Mouse (Mus musculus): ENCODE results near the gene Sept9. TPM values are rescaled to one million over a fixed set of nuclear protein-coding genes. Genes with fewer than 3 reads are reported as not detected.
A peak's percentile ranks its signal among the peaks of the same experiment; 100 is the strongest.

Gene Sept9
- polyA plus RNA-seq, 1 experiment from 2014 or later = 202 TPM

DNA sequence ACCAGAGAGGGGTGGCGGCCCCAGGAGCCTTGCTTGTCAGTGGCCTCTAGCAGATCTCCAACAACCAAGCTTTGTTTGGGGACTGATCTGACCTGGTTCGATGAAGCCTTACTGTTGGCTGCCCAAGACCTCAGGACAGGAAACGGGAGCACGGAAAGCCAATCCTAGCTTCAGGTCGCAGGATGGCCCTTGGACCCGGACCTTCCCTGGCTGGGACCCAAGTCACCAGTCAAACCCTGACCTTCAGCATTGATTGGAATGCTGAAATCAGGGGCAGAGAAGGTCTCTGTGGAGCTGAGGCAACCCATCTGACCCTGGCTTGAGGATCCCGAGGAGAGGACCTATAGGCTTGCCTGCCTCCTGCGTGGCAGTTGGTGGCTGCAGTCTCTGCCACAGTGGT, 5.1 kb downstream of the Sept9 start:
- H3K36me3 ChIP-seq = no peaks in the 10 kb centered on the region
- H3K4me2 ChIP-seq = no peak overlapping the region
- peaks cover 69% of the 10 kb centered on the region for H3K4me1 ChIP-seq
- H3K4me3 ChIP-seq = no peak overlapping the region
- peak overlapping the region; percentile 39; the same call in 1 of the 2 replicates for H3K27ac ChIP-seq
- 72% methylated on average over 8 of the region's 8 CpGs for WGBS
- ATAC-seq (ENCODE audit: insufficient number of reproducible peaks, insufficient read depth, low FRiP score, low TSS enrichment, low read depth) = no peak
- H3K27me3 ChIP-seq = peaks cover 33% of the 10 kb centered on the region
- H3K9ac ChIP-seq = peak overlapping the region; percentile 27; the same call in 1 of the 2 replicates
- no peaks in the 10 kb centered on the region for H3K9me3 ChIP-seq

DNA sequence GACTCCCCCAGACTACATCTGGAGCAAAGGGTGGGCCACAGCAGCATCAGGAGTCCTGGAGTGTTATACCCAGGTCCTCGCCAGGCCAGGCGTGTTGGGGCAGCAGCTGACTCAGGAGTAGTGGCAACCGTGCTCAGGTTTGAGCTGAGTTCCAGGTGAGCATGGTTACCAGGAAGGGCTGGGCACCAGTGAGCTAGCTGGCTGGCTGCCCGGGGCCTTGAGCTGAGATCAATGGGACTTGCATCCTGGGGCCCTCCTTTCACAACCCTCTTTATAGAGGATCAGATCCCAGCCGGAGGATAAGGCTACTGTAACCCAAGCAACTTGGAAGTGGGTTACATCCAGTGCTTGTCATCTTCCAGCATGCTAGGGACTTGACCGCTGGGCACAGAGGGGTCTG, 5.6 kb downstream of the Sept9 start:
- peaks cover 65% of the 10 kb centered on the region for H3K4me1 ChIP-seq
- H3K9me3 ChIP-seq = no peaks in the 10 kb centered on the region
- H3K27me3 ChIP-seq = peaks cover 28% of the 10 kb centered on the region
- H3K9ac ChIP-seq = no peak overlapping the region
- no peaks in the 10 kb centered on the region for H3K36me3 ChIP-seq
- WGBS = 71% methylated on average over 6 of the region's 6 CpGs
- no peak overlapping the region for H3K4me3 ChIP-seq
- H3K4me2 ChIP-seq = no peak overlapping the region
- no peak for ATAC-seq (ENCODE audit: insufficient number of reproducible peaks, insufficient read depth, low FRiP score, low TSS enrichment, low read depth)
- H3K27ac ChIP-seq = no peak overlapping the region

DNA sequence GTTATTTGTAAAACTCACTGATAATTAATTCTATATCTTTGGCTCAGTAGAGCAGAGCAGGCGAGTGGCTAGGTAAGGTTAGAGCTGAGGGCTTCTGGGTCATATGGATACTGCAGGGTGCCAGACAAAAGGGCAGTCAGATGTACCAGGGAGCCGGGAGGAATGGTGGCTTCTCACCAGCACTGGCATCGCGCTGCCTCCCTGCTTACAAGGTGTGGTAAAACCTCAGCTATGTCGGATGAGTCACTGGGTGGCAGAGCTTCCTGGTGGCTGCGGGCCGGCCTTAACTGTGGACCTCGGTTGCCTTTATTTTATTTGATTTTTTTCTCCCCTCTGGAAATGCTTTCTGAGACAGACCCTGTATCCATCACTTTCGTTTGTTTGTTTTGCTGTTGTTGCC, 6.0 kb downstream of the Sept9 start:
- no peak overlapping the region for H3K9ac ChIP-seq
- H3K27ac ChIP-seq = no peak overlapping the region
- H3K4me1 ChIP-seq = peaks cover 61% of the 10 kb centered on the region

DNA sequence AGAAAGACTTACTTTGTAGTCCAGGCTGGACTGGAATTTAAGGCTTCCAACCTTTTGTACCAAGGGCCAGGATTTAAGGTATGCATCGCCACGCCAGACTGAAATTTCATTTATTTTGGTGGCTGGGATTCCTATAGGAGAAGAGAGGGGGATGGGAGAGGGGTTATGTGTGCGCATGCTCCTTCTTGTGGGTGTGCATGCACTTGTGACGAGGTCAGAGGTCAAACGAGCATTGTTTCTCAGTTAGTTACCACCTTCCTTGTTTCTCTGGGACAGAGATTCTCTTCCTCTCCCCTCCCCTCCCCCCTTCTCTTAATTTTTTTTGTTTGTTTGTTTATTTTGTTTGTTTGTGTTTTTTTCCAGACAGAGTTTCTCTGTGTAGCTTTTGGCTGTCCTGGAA, 8.0 kb downstream of the Sept9 start:
- no peak for ATAC-seq (ENCODE audit: insufficient number of reproducible peaks, insufficient read depth, low FRiP score, low TSS enrichment, low read depth)
- no peak overlapping the region for H3K9ac ChIP-seq
- H3K9me3 ChIP-seq = no peaks in the 10 kb centered on the region
- H3K4me1 ChIP-seq = peaks cover 42% of the 10 kb centered on the region
- H3K4me3 ChIP-seq = no peak overlapping the region
- 78% methylated on average over 5 of the region's 5 CpGs for WGBS
- H3K27me3 ChIP-seq = peaks cover 6% of the 10 kb centered on the region; the same call in 1 of the 2 replicates
- no peak overlapping the region for H3K4me2 ChIP-seq
- H3K36me3 ChIP-seq = no peaks in the 10 kb centered on the region
- no peak overlapping the region for H3K27ac ChIP-seq

More for the DNA sequence above, 6.0 kb downstream of the Sept9 start:
- 86% methylated on average over 9 of the region's 9 CpGs for WGBS
- no peaks in the 10 kb centered on the region for H3K36me3 ChIP-seq
- peaks cover 24% of the 10 kb centered on the region for H3K27me3 ChIP-seq
- H3K4me3 ChIP-seq = no peak overlapping the region
- ATAC-seq (ENCODE audit: insufficient number of reproducible peaks, insufficient read depth, low FRiP score, low TSS enrichment, low read depth) = no peak
- no peaks in the 10 kb centered on the region for H3K9me3 ChIP-seq
- no peak overlapping the region for H3K4me2 ChIP-seq

DNA sequence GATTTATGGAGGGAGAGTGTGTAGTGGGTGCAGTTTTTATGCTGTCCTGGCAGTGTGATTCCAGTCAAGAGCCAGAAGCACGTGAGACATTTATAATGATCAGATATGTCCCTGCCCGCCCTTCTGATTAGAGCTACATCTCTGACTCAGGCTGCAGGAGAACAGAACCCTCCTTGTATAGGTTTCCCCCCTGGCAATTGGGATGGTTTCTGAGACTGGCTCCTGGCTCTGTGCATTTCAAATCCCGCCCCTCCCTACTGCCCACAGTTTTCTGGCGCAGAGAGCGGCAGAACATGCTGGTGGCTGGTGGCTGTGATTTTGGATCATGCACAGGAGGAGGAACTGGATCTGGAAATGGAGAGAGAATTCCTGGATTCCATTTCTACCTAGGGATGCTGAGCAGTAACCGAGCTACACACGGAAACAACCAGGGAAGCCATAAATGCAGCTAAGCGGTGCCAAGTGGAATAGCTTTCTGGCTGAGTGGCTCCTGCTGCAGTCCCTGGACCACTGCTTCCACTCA, 8.8 kb downstream of the Sept9 start:
- Histone ChIP-seq H3K27ac (peak overlapping the region; percentile 79), H3K4me1 (peaks cover 37% of the 10 kb centered on the region), H3K27me3 (0 out of 2 replicates have a peak, but pooled peaks cover 4% of the 10 kb centered on the region), H3K4me3 (no peak overlapping the region), H3K4me2 (no peak overlapping the region), H3K9ac (no peak overlapping the region), H3K9me3 (no peaks in the 10 kb centered on the region), H3K36me3 (no peaks in the 10 kb centered on the region)
- ATAC-seq (ENCODE audit: insufficient number of reproducible peaks, insufficient read depth, low FRiP score, low TSS enrichment, low read depth) = no peak
- 48% methylated on average over 8 of the region's 8 CpGs for WGBS

DNA sequence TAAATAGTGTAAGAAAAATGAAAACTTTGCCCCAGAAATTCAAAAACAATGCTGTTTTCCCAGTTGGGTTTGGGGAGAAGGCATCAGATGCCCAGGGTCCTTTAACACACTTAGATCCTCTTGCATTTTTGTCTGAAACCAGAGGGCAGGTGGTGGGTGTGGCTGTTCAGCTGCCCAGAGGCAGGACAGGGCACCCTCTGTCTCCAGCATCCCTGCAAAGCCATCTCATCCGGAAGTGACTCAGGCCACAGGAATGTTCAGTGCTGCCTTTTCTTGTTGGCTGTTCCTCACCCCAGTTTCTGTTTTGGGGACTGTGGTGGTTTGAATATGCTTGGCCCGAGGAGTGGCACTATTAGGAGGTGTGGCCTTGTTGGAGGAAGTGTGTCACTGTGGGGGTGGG, 17.3 kb downstream of the Sept9 start:
- no peak for ATAC-seq (ENCODE audit: insufficient number of reproducible peaks, insufficient read depth, low FRiP score, low TSS enrichment, low read depth)
- Histone ChIP-seq H3K27ac (no peak overlapping the region), H3K9me3 (no peaks in the 10 kb centered on the region), H3K9ac (no peak overlapping the region), H3K4me2 (no peak overlapping the region), H3K36me3 (no peaks in the 10 kb centered on the region), H3K4me1 (peaks cover 9% of the 10 kb centered on the region), H3K4me3 (no peak overlapping the region), H3K27me3 (no peaks in the 10 kb centered on the region)
- 46% methylated on average over 2 of the region's 2 CpGs for WGBS

DNA sequence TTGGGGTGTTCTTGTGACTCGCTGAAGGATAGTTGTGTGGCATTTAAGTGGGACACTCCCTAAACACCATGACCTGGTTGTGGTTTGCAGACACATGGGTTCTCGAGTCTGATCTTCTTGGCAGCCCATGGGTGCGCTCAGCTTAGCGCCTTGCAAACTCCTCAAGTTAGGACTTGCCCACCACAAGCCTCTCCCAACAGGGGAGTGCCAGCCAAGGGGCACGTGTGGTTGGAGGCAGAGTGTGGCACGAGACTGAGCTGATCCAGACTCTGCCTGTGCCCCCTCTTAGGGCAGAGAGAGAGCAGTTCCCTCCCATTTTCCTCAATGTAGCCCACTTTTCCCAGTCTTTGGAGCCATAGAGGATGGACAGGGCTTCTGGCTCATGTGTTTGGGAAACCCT, 18.6 kb downstream of the Sept9 start:
- no peaks in the 10 kb centered on the region for H3K9me3 ChIP-seq
- no peaks in the 10 kb centered on the region for H3K27me3 ChIP-seq
- no peak overlapping the region for H3K4me3 ChIP-seq
- no peaks in the 10 kb centered on the region for H3K36me3 ChIP-seq
- no peak overlapping the region for H3K4me2 ChIP-seq
- H3K9ac ChIP-seq = no peak overlapping the region
- WGBS = 85% methylated on average over 6 of the region's 6 CpGs
- no peak overlapping the region for H3K27ac ChIP-seq
- no peak for ATAC-seq (ENCODE audit: insufficient number of reproducible peaks, insufficient read depth, low FRiP score, low TSS enrichment, low read depth)
- H3K4me1 ChIP-seq = peaks cover 9% of the 10 kb centered on the region

DNA sequence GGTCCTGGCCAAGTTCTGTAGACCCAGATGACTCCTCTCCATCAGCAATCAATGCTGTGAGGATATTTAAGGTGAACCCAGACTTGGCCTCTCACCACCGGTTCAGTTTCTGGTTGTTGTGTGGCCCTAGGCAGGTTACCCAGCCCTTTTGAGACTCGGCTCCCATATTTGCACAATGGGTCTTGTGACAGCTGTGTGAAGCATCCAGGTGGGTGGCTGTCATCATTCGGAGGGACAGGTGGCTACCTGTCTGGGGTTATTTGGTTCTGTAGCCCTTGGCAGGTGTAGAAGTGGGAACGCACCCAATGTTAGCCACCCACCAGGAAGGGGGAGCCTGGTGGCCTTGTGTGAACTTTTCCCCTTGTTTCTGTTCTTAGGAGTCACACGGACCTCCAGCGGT, 19.0 kb downstream of the Sept9 start:
- no peaks in the 10 kb centered on the region for H3K27me3 ChIP-seq
- no peaks in the 10 kb centered on the region for H3K9me3 ChIP-seq
- no peak overlapping the region for H3K4me2 ChIP-seq
- no peaks in the 10 kb centered on the region for H3K36me3 ChIP-seq
- no peak overlapping the region for H3K9ac ChIP-seq
- WGBS = 85% methylated on average over 6 of the region's 6 CpGs
- no peak overlapping the region for H3K27ac ChIP-seq
- H3K4me3 ChIP-seq = no peak overlapping the region
- no peak for ATAC-seq (ENCODE audit: insufficient number of reproducible peaks, insufficient read depth, low FRiP score, low TSS enrichment, low read depth)
- peaks cover 9% of the 10 kb centered on the region for H3K4me1 ChIP-seq

DNA sequence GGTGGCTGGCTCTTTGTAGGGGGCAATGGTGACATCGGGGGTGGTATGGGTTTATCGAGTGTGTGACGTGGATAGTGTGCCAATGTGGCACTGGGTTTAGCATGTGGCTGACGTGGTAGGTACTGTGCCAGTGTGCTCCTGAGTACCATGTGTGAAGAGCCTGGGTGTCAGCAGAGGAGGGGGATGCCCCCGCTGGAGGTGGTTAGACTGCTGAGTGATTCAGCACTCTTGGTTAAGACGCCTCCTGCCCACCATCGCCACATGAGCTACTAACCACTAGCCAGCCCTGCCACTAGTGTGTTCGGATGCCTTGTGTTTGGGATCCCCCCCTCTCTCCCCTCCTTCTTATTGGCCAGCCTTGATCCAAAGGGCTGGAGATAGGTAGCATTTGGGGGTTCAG, 21.3 kb downstream of the Sept9 start:
- 89% methylated on average over 8 of the region's 8 CpGs for WGBS
- peaks cover 17% of the 10 kb centered on the region for H3K4me1 ChIP-seq
- no peak overlapping the region for H3K4me3 ChIP-seq
- no peaks in the 10 kb centered on the region for H3K9me3 ChIP-seq
- no peak overlapping the region for H3K27ac ChIP-seq
- H3K4me2 ChIP-seq = no peak overlapping the region
- no peaks in the 10 kb centered on the region for H3K36me3 ChIP-seq
- H3K9ac ChIP-seq = no peak overlapping the region
- no peak for ATAC-seq (ENCODE audit: insufficient number of reproducible peaks, insufficient read depth, low FRiP score, low TSS enrichment, low read depth)
- H3K27me3 ChIP-seq = no peaks in the 10 kb centered on the region

DNA sequence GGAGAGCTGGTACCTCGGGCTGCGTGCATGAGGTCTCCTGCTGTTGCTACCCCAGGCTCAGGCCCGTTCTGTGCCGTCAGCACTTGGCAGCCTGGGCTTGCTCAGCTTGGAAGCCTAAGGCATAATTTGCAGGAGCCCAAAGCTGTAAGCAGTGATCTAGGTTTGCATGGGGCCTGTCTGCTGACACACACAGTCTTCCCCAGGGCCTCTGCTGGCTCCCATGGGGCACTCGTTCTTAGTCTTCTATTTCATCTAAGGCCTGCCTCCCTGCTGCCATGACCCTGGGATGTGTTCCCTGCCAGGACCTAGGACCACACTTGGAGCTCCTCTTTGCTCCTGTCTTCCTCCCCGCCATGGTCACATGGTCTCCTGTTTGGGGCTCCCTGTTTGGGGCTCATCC, 21.7 kb downstream of the Sept9 start:
- Histone ChIP-seq H3K9ac (no peak overlapping the region), H3K36me3 (no peaks in the 10 kb centered on the region), H3K4me1 (peaks cover 18% of the 10 kb centered on the region), H3K9me3 (no peaks in the 10 kb centered on the region), H3K4me2 (no peak overlapping the region), H3K27ac (no peak overlapping the region), H3K4me3 (no peak overlapping the region), H3K27me3 (no peaks in the 10 kb centered on the region)
- no peak for ATAC-seq (ENCODE audit: insufficient number of reproducible peaks, insufficient read depth, low FRiP score, low TSS enrichment, low read depth)
- WGBS = 67% methylated on average over 6 of the region's 6 CpGs

DNA sequence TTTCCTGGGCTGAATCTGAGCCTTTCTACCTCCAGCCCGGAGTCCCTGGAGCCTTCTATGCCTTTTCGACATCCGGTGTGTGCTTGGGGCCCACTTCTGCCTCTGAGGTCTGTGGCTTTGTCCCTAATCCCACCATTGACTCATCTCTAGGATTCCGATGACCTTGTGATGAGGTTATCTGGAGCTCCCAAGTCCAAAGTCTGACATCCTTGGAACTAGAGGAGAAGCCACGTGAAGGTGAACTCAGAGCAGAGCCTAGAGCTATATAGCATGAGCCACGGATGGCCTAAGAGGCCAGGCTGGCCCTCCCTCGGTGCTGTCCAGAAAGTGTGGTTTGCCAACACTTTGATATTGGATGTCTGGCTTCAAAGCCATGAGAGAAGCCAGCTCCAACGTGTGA, 23.4 kb downstream of the Sept9 start:
- Histone ChIP-seq H3K27ac (no peak overlapping the region), H3K27me3 (no peaks in the 10 kb centered on the region), H3K9ac (no peak overlapping the region), H3K9me3 (no peaks in the 10 kb centered on the region), H3K36me3 (no peaks in the 10 kb centered on the region), H3K4me3 (no peak overlapping the region), H3K4me2 (no peak overlapping the region), H3K4me1 (peaks cover 27% of the 10 kb centered on the region)
- ATAC-seq (ENCODE audit: insufficient number of reproducible peaks, insufficient read depth, low FRiP score, low TSS enrichment, low read depth) = no peak
- WGBS = 60% methylated on average over 8 of the region's 8 CpGs

DNA sequence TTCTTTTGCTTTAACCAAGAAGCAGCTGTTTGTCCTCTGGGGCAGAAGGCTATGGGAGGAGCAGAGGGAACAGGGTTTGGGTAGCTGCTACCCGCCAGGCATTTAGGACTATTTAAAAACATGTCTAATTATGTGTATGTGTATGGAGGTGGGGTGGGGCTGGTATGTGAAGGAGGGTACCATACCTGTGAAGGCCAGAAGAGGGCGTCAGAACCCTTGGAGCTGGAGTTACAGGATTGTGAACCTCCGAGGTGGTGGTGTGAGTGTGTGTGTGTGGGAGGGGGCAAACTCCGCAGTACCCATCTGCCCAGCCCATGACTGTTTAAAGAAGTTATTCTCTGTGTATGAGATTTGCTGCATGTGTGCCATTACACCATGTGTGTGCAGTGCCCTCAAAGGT, 25.3 kb downstream of the Sept9 start:
- Histone ChIP-seq H3K27ac (peak overlapping the region; percentile 55; the same call in 1 of the 2 replicates), H3K9ac (no peak overlapping the region)
- WGBS = 59% methylated on average over 4 of the region's 4 CpGs

More for the DNA sequence above, 25.3 kb downstream of the Sept9 start:
- Histone ChIP-seq H3K4me1 (peaks cover 33% of the 10 kb centered on the region), H3K4me3 (no peak overlapping the region), H3K9me3 (no peaks in the 10 kb centered on the region), H3K36me3 (no peaks in the 10 kb centered on the region), H3K27me3 (no peaks in the 10 kb centered on the region), H3K4me2 (no peak overlapping the region)
- ATAC-seq (ENCODE audit: insufficient number of reproducible peaks, insufficient read depth, low FRiP score, low TSS enrichment, low read depth) = no peak

Data from embryonic facial prominence, embryonic 13.5 days (tissue).